Mouse (Mus musculus): ENCODE data around the gene Jaml.

Gene Jaml

DNA sequence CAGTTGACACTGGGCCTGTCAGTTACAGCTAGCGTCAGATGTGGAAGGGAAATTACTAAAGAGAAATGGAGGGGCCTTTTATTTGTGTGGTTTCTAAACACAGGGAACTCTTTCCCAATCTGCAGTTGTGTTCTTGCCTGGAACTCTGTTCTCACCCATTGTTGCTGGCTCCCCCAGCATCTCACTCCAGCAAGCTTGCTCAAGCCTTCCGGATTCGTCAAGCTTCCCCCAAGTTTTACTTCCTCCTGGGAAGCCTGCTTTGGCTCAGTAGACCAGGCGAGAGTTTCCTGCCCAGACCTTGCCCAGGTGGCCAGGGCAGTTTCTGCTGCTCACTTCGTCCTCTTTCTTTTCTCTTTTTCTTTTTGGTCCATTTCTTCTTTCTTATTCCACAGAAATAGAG is 5.6 kb downstream of the Jaml start:
- no peak for DNase-seq

- DNase-seq: no peak
Measured at GRCm38 (mm10) chr9:45085741-45086690, 7.0 kb downstream of the Jaml start.

GRCm38 (mm10) chr9:45088040-45088439 is 9.1 kb downstream of the Jaml start:
- DNase-seq: no peak

- DNase-seq: no peak
Measured at GRCm38 (mm10) chr9:45090811-45091210, 11.8 kb downstream of the Jaml start.

GRCm38 (mm10) chr9:45092641-45093040 is 13.7 kb downstream of the Jaml start:
- DNase-seq: no peak

GRCm38 (mm10) chr9:45095149-45095937 is 16.4 kb downstream of the Jaml start:
- no peak for DNase-seq

- no peak for DNase-seq
Measured at GRCm38 (mm10) chr9:45097877-45098276, 18.9 kb downstream of the Jaml start.

DNA sequence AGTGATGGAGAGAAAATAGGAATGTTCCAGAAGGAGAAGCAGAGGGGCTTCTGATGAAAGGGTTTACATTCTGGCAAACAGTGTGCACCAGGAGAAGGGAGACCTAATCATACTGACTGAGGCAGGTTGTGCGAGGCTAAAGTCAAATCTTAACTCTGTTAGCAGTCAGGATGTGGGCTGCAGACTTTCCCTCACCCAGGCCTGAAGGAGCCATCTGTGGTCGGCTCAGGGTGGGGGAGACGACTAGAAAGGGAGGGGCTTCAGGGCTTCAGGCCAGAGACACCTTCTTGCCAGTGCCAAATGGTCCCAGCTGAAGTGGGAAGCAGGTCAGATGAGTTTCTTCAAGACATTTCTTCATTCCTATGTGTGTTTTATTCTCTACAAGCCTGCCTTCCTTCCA is 19.4 kb downstream of the Jaml start:
- no peak for DNase-seq

- DNase-seq: no peak
Measured at GRCm38 (mm10) chr9:45102528-45102927, 23.5 kb downstream of the Jaml start.

DNA sequence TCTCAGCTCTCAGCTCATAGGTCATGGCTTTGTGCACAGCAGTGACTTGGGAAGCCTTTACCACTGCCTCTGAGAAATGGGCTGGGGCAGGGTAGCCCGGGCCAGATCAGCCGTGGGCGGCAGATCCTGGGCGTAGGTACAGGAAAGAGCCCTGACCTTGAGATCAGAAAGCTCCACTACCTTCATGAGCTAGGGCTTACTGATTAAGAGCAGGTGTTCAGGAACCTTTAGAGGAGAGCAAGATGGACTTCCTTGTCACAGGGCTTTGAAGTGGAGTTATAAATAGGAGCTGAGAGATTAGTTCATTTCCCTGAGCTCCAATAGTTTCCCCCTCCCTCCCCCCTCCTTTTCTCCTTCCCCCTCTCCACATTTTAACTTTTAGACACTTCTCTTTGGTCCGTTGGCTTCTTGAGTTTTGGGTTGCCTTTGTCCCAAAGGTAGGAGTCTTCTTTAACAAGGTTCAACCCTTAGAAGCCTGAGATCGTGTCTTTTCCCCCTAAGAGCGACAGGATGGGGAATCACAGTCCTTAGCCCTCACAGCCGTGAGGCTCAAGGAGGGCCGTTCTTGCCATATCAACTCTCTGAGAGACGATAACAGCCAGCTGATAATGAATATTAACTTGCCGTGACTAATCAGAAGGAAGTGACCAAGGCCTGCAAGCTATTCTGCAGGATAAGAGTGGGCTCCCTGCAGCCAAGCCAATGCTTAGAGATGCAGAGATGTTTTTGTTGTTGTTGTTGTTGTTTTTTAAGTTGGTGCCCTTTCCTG is 24.4 kb downstream of the Jaml start:
- DNase-seq: no peak

DNA sequence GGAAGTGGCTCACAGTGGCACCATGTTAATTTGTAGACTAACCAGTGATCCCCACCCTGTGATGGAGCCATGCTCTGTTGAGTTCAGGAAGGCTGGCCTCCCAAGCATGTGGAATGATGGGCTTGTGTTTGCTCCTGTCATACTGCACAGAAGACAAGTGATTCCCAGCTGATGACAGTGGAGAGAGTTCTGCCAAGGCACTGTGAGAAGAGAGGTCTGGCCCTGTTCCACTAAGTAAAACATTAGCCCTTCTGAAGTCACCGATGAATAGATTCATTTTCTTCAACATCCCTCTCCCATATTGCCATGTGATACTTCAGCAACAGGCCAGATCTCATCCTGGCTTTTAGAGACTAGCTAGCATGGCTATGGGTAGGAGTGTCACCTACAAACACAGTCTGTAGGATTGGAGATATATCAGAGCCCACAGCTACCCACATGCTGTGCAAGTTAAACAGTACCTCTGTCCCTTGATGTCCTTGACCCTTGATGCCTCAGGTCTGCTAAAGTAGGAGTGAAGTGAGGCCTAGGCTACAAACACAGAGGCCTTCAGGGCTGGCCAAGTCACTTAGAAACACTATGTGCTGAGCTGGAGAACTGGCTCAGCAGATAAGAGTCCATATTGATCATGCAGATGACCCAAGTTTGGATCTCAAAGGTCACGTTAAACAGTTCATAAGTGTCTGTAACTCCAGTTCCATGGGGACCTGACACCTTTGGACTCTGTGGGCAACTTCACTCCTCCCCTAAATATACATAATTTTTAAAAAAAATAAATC is 26.8 kb downstream of the Jaml start:
- DNase-seq: no peak

DNA sequence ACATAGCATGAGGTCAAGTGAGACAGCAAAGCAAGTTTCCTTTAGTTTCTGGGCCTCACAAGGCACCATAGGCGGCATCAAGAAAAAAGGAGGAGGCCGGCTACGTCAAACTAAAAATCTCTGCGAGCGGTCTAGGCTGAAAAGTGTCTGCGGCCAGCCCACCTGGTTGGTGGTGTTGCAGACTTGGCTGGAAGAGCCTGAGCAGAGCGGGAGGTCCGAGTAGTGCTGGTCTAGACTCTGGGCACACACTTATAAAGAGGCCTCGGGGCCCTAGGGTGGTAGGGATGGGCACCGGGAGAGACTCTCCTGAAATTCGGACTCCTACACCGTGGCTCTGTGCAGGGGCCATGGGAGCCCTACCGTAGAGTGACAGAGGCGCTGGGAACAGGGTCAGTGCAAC is 36.7 kb downstream of the Jaml start:
- DNase-seq: peak; percentile 59

DNA sequence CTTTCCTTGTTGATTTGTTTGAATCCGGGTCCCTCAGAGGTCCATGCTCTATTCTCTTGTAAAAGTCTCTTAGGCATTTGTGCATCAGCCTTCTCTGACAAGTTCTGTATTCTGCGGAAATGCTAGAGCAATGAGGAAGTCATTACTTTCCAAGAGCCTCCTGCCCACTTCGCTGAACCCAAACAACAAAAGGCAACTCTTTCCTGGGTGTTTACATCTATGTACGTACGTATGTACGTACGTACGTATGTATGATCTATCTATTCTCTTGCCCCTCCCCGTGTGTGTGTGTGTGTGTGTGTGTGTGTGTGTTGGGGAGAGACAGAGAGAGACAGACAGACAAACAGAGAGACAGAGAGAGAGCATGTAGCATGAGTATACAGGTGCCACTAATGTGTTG is 37.8 kb downstream of the Jaml start:
- no peak for DNase-seq

DNA sequence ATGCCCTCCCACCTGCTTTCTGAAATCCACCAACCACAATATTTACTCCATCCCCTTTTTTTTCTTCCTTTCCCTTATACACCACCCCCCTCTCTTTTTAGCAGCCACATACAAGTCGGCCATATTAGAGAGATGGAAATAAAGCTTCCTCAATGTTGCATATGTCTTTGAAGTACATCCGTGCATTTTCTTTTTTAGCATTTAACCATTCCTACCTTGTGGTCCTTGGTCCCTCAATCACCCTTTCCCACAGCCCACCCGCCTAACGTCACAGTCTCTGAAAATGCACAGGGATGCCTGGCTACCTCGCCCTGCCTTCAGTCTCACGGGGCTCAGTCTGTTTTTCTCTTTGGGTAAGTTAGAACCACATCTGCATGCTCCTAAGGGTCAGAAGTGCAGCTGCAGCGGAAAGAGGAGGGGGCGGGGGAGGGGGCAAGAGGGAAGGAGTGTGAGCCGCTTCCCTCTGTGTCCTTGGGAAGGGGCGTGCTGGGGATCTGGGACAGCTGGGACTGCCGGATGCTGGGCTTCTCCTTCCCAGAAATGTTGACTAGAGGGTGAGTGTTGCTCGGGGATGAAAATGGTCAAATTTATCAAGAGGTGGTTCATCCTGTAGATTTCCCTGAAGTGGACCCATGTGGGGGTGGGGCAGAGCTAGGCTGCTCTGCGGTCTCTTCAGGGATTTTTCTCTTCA is 38.9 kb downstream of the Jaml start, which contains the start of gene Scn2b:
Gene Scn2b (plus strand): TSS at position 42 of the 691 bp plus-strand sequence.
- DNase-seq: peak; percentile 40

GRCm38 (mm10) chr9:45118552-45118951 is 39.6 kb downstream of the Jaml start:
- no peak for DNase-seq

- no peak for DNase-seq
Measured at GRCm38 (mm10) chr9:45119316-45119953, 40.5 kb downstream of the Jaml start.

DNA sequence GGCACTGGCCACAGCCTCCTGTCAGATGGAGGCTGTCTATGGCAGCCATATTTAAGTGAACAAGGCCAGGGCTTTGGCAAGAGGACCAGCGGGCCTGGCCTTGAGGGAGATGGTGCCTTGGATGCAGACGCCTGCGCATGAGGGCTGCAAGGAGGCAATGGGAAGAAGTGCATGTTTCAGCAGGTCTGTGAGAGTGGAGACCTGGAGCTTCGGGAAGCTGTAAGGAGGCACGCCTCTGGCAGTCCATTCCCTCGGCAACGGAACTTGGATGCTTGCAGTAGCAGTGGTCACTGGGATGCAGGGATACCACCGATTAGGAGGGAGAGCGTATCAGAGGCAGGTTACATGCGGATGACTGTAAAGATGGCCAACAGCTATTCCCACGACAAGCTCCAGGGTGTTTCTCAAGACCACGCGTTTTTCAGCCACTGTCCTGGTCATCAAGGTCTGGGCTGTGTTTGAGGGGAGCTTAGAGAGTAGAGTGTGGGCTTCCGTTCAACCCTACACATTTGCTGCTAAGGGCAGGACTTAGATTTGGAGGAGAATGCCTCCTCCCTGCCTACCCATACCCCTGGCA is 41.1 kb downstream of the Jaml start:
- DNase-seq: no peak

DNA sequence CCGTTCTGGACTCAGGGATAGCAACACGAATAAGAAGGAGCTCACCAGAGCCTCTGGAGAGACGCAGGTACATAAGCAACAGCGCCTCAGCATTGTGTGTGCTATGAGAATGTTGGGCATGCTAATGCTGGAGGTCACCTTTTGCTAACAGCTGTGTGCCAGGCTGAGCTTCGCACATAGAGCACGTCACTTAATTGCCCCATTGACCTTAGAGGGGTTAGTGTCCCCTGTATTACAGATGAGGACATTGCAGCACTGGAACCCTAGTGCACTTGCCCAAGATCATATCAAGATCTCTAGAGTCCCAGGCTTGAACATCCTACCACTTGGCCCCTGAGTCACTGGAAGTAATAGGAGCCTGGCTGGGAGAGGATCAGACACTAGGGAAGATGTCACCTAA is 41.6 kb downstream of the Jaml start:
- no peak for DNase-seq

- no peak for DNase-seq
Measured at GRCm38 (mm10) chr9:45121001-45121400, 42.0 kb downstream of the Jaml start.

- peak; percentile 78 for DNase-seq
Measured at GRCm38 (mm10) chr9:45121769-45122168, 42.8 kb downstream of the Jaml start.

Measured in right cerebral cortex, postnatal 4 days (tissue).